Mouse (Mus musculus): ENCODE measurements at regions not wholly inside any gene's neighbourhood (a gene's known extent, or its start where the extent isn't known, plus 50 kb on each side); places are given as distances from the start of the nearest gene placed in this dataset.

- TF ChIP-seq GATA1 (IDR thresholded peaks at IDR 0.05; ENCODE audit: borderline replicate concordance, low read length) (no peak), FLI1 (IDR thresholded peaks at IDR 0.05; ENCODE audit: low read length) (no peak)
Observed at GRCm38 (mm10) chr3:66762446-66762845, 218.7 kb upstream of the Rsrc1 start.
